Mouse (Mus musculus) neural tube, embryonic 10.5 days (tissue): ENCODE measurements at regions not wholly inside any gene's neighbourhood (a gene's known extent, or its start where the extent isn't known, plus 50 kb on each side); places are given as distances from the start of the nearest gene placed in this dataset.
A peak's percentile ranks its signal among the peaks of the same experiment; 100 is the strongest.
"Not testable (repeated sequence)": the region's sequence is repeated elsewhere in the genome, so short reads cannot be mapped to it uniquely, and the experiment has no call there.

Source experiments
- DNase-seq: peaks from one replicate; pipeline ENCODE4 v3.0.0-alpha.2; 2017; ENCODE audit warnings: low spot score; ENCODE audit errors: extremely low spot score

DNA sequence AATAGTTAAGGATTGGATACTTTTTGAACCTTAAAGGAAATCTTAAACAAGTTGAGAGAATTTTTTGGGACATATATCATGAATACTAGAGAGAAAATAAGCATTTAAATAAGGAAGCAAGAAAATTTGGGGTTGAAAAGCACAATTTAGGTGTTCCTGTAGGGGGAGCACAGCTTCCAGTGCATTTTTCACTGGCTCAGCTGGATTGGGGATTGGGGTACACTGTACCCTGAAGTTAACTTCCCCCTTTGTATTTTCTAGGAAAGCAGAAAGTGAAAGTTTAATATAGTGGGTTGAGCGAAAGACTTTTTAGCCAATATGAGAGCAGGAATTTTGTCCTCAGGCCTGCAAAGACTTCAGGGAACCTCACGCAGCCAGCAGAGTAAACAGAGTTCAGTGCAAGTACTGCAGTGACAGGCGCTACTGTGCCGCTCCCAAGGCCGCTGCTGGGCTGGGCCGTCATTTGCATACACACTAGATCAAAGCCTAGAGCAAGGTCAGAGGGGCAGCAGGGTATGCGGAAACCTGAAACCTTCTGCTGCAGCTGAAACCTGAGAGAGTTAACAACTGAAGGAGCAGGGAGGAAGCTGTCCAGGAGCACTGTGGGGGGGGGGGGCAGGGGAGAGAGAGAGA is 1111.4 kb downstream of the H2al1n start:
- no peak for DNase-seq

DNA sequence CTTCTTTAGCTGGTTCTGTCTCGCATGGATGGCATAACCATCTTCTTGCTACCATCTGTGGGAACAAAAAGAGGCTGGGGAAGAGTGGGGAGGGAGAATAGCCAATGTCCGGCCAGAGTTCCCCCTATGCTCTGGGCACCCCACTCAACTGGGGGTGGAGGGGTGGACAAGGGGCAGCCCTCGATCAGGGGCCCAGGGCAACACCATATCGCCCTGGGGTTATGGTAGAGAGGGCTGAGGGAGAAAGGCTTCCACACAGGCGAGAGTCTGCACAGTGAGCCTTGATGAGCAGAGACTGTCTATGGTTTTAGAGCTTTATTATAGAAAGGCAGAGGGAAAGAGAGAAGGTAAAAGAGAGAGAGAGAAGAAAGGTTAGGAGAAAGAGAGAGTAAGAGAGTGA is 1112.0 kb downstream of the H2al1n start:
- peak; percentile 18 for DNase-seq

DNA sequence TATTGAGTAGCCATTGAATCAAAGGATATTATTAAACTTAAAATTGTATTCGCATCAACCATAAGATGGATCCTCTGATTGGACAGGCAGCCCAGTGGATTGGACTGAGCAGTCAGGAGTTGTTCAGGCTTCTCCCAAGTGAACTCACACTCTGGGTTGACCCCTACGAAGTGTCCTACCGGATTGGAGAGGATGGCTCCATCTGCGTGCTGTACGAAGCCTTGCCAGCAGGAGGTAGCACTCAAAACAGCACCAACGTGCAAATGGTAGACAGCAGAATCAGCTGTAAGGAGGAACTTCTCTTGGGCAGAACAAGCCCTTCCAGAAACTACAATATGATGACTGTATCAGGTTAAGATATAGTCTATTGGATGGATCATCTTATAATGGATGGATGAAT is 1154.2 kb downstream of the H2al1n start:
- not testable (repeated sequence) for DNase-seq
